Mouse (Mus musculus) macrophage (primary cell): ENCODE measurements around the gene Kif23. TPM values are rescaled to one million over a fixed set of nuclear protein-coding genes. Genes with fewer than 3 reads are reported as not detected.

Experiments
- H3K27ac ChIP-seq: fragments of 350-480 bp; formaldehyde crosslinking; 2 replicates; pipeline ENCODE4 v1.9.0; 2021
- H3K36me3 ChIP-seq: fragments of 350-480 bp; formaldehyde crosslinking; 2 replicates; pipeline ENCODE4 v1.9.0; 2021; ENCODE audit errors: inconsistent target
- H3K4me3 ChIP-seq: fragments of 350-480 bp; formaldehyde crosslinking; 2 replicates; pipeline ENCODE4 v1.9.0; 2021; ENCODE audit errors: inconsistent target
- H3K79me2 ChIP-seq: fragments of 350-480 bp; formaldehyde crosslinking; 2 replicates; pipeline ENCODE4 v1.9.0; 2021; ENCODE audit errors: inconsistent target
- WGBS: methylation state at CpG from one replicate; pipeline ENCODE4 v1.1.7; 2026; ENCODE audit warnings: inconsistent platforms; ENCODE audit not compliant: missing documents; 5-methylcytosine and 5-hydroxymethylcytosine counted together
- polyA plus RNA-seq: library from polyadenylated mRNA; stranded (reverse); fragments of 250-400 nt; gene quantifications from 3 replicates; pipeline ENCODE4 v1.2.4, GENCODE M21; 2018; ENCODE audit warnings: inconsistent platforms

The Kif23 gene
- polyA plus RNA-seq, 1 experiment from 2014 or later = 75.1 TPM

- H3K79me2 ChIP-seq = peaks cover 10% of the 10 kb centered on the region
- 94% methylated on average over 6 of the region's 6 CpGs for WGBS
- no peak overlapping the region for H3K4me3 ChIP-seq
- H3K27ac ChIP-seq = no peak overlapping the region
- H3K36me3 ChIP-seq = peaks cover 10% of the 10 kb centered on the region
Measured at GRCm38 (mm10) chr9:61917436-61917835, 29.1 kb downstream of the Kif23 start.

- H3K36me3 ChIP-seq = peaks cover 15% of the 10 kb centered on the region
- H3K79me2 ChIP-seq = peaks cover 10% of the 10 kb centered on the region
- no peak overlapping the region for H3K27ac ChIP-seq
- 93% methylated on average over 3 of the region's 3 CpGs for WGBS
- no peak overlapping the region for H3K4me3 ChIP-seq
Measured at GRCm38 (mm10) chr9:61916986-61917385, 29.6 kb downstream of the Kif23 start.

- Histone ChIP-seq H3K36me3 (peaks cover 22% of the 10 kb centered on the region), H3K4me3 (peak overlapping the region; percentile 87; the same call in 1 of the 2 replicates), H3K79me2 (peaks cover 10% of the 10 kb centered on the region), H3K27ac (peak overlapping the region; percentile 84)
- 78% methylated on average over 3 of the region's 4 CpGs for WGBS
Measured at GRCm38 (mm10) chr9:61915393-61916005, 31.1 kb downstream of the Kif23 start.

- Histone ChIP-seq H3K27ac (peak overlapping the region; percentile 84), H3K79me2 (peaks cover 10% of the 10 kb centered on the region), H3K4me3 (peak overlapping the region; percentile 87), H3K36me3 (peaks cover 22% of the 10 kb centered on the region)
- 7% methylated on average over 13 of the region's 13 CpGs for WGBS
Measured at GRCm38 (mm10) chr9:61914917-61915300, 31.7 kb downstream of the Kif23 start.

GRCm38 (mm10) chr9:61914203-61914916 lies 32.2 kb downstream of the Kif23 start, which contains the start of gene Rplp1:
Rplp1 (minus strand) TSS chr9:61914542.
- Histone ChIP-seq H3K36me3 (peaks cover 22% of the 10 kb centered on the region), H3K27ac (peak within 1 kb of the TSS; percentile 84), H3K4me3 (peak within 1 kb of the TSS; percentile 87), H3K79me2 (peaks cover 10% of the 10 kb centered on the region)
- WGBS = 1% methylated on average over 66 of the region's 70 CpGs

GRCm38 (mm10) chr9:61911300-61912128 lies 35.1 kb downstream of the Kif23 start:
- Histone ChIP-seq H3K4me3 (no peak overlapping the region), H3K36me3 (peaks cover 18% of the 10 kb centered on the region), H3K27ac (no peak overlapping the region), H3K79me2 (peaks cover 10% of the 10 kb centered on the region)
- 85% methylated on average over 6 of the region's 6 CpGs for WGBS

GRCm38 (mm10) chr9:61910526-61911256 lies 35.9 kb downstream of the Kif23 start:
- Histone ChIP-seq H3K36me3 (peaks cover 18% of the 10 kb centered on the region), H3K4me3 (no peak overlapping the region), H3K27ac (no peak overlapping the region), H3K79me2 (peaks cover 10% of the 10 kb centered on the region)
- WGBS = 92% methylated on average over 20 of the region's 20 CpGs

- Histone ChIP-seq H3K4me3 (no peak overlapping the region), H3K27ac (no peak overlapping the region), H3K79me2 (peaks cover 10% of the 10 kb centered on the region), H3K36me3 (peaks cover 18% of the 10 kb centered on the region)
- WGBS = 100% methylated on average over 1 of the region's 1 CpGs
Measured at GRCm38 (mm10) chr9:61909633-61910032, 36.9 kb downstream of the Kif23 start.

GRCm38 (mm10) chr9:61908832-61909407 lies 37.7 kb downstream of the Kif23 start:
- no peak overlapping the region for H3K4me3 ChIP-seq
- peaks cover 6% of the 10 kb centered on the region for H3K79me2 ChIP-seq
- 88% methylated on average over 11 of the region's 11 CpGs for WGBS
- H3K36me3 ChIP-seq = peaks cover 18% of the 10 kb centered on the region
- H3K27ac ChIP-seq = no peak overlapping the region

- H3K4me3 ChIP-seq = no peak overlapping the region
- peaks cover 18% of the 10 kb centered on the region for H3K36me3 ChIP-seq
- H3K27ac ChIP-seq = no peak overlapping the region
- H3K79me2 ChIP-seq = peaks cover under 1% of the 10 kb centered on the region; the same call in 1 of the 2 replicates
- WGBS = 100% methylated on average over 2 of the region's 3 CpGs
Measured at GRCm38 (mm10) chr9:61908341-61908740, 38.2 kb downstream of the Kif23 start.

GRCm38 (mm10) chr9:61907621-61908295 lies 38.8 kb downstream of the Kif23 start:
- Histone ChIP-seq H3K27ac (no peak overlapping the region), H3K36me3 (peaks cover 15% of the 10 kb centered on the region), H3K4me3 (no peak overlapping the region), H3K79me2 (no peaks in the 10 kb centered on the region)
- 76% methylated on average over 4 of the region's 4 CpGs for WGBS

GRCm38 (mm10) chr9:61906912-61907311 lies 39.7 kb downstream of the Kif23 start:
- Histone ChIP-seq H3K36me3 (peaks cover 7% of the 10 kb centered on the region; the same call in 1 of the 2 replicates), H3K27ac (no peak overlapping the region), H3K4me3 (no peak overlapping the region), H3K79me2 (no peaks in the 10 kb centered on the region)
- WGBS = 39% methylated on average over 9 of the region's 10 CpGs

- no peaks in the 10 kb centered on the region for H3K36me3 ChIP-seq
- H3K79me2 ChIP-seq = no peaks in the 10 kb centered on the region
- WGBS = 91% methylated on average over 5 of the region's 5 CpGs
- no peak overlapping the region for H3K4me3 ChIP-seq
- no peak overlapping the region for H3K27ac ChIP-seq
Measured at GRCm38 (mm10) chr9:61905576-61905975, 41.0 kb downstream of the Kif23 start.
